Mouse (Mus musculus) brain, embryonic 18.5 days (tissue): Measurements from ENCODE around the gene Cabin1.

Experiments
- DNase-seq: peaks from one replicate; pipeline ENCODE4 v3.0.0-alpha.2; 2012; ENCODE audit warnings: low read depth, low spot score

Cabin1 gene

DNA sequence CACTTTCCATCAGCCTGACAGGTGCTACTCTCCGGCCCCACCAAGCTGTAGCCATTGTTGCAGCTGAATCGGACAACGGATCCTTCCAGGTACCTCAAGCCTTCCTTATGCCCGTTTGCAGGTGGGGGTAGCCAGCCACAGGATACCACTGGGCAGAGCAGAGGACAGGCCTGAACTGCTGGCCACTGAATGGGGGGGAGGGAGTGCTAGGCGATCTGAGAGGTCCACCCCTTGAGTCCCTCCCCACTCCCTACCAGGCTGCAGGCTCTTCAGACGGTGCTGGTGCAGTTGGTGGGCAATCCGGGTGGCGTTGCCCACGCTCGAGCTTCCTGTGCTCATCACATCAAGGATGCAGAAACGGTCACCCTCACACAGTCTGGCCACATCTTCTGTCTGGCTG, 126.4 kb downstream of the Cabin1 start:
- DNase-seq = no peak

DNA sequence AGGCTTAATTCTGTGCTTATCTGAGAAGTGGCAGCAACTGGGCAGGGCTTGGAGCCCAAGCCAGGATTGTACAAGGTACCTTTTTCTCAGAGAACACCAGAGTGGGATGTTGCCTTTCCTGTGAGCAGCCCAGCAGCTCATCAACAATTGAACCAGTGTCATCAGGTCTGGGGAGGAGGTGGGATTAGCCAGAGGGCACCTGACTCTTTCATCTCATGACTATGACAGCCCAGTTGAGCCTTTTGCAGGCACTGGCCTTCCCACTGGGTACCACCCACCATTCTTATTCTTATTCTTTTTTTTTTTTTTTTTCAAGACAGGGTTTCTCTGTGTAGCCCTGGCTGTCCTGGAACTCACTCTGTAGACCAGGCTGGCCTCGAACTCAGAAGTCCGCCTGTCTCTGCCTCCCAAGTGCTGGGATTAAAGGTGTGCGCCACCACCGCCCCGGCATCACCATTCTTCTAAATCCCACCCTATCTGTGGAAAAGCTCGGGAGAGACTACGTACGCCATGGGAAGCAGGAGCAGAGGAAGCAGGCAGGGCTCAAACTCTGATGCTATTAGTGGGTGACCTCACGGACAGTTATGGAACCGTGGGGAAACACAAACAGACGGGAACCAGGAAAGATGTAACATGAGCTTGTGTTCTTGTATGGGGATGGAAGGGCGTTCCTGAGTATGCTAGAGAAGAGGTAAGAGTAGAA, 127.9 kb downstream of the Cabin1 start:
- no peak for DNase-seq

DNA sequence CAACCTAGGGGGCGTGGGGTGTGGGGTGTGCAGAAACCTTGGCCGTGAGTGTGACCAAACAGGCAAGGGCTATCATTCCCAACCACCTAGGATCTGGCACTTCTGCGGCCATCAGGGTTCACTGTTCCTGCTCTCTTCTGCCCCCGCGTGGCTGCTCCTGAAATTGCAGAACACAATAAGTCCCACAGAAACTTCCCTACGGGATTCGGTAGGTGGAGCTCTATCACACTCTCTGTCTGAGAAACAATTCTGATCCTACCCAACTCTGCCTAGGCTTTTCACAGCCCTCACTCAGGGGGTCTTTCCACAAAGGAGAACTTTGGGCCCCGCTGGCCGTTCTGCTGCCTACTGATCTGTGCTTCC, 128.5 kb downstream of the Cabin1 start:
- DNase-seq = no peak

DNA sequence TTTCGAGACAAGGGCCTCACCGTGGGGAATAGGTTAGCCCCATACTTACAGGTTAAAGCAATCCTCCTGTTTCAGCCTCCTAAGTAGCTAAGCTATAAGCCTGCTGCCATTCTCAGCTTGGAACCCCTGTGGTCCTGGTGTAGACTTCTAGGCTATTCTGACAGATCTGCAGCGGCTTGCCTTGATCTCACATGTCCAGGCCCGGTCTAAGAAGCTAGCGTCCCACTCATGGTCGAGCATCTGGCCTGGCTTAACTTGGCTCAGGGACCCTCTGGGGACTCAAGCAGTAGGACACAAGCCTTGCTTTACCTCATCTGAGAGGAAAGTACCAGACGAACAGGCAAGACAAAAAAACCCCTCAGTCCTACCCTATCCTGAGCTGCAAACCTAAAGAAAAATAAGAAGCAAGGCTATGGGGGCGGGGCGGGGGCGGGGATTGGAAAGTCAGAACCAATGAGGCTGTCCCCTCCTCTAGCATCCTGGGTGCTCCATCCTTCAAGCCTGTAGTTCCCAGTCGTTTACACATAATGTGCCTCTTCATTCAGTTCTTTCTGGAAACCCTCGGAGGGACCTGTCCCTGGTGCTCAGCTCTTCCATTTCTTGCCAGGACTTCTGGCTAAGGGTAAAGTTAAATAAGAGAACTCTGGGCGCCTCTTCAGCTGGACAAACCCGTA, 129.0 kb downstream of the Cabin1 start:
- DNase-seq = no peak

DNA sequence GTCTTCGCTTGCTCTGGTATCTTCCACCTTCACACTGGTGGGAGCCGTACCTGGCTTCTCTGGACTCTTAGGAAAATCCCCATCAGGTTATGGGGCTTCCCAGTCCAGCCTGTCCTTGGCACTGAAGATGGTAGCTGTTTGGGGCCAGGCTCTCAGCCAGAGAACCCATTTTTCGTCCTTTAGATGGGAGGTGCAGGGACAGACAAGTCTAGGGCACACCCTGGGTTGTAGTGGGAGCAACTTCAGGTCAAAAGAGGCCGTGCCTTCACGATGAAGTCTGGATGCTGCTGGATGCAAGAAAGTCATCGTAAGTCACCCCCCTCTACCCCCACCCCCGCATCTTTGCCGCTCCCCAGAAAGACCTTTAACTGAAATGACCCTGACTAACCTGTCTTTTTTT, 129.5 kb downstream of the Cabin1 start:
- DNase-seq = no peak

DNA sequence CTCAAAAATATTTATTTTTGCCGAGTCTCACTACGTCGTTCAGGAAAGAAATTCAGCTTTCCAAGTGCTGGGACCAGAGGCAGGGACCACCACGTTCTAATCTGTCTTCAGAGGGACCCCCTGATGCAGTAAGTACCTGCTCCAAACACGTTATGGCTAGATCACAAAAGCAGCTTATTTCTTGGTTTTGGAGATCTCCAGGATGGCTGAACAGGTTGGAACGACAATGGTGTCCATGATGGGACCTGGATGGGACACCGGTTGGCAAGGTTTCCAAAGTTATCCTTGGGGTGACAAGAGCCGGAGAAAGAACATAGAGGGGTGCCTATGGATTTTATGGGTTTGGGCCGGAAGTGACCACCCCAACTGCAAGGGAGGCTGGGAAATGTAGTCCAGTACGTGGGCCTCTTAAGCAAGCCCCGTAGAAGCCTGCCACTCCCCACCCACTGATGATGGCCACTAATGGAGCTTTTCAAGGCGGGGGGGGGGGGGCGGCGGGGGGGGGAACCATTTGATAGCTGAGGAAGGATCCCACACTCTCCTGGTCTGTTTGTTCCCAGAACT, 130.5 kb downstream of the Cabin1 start:
- DNase-seq = no peak

DNA sequence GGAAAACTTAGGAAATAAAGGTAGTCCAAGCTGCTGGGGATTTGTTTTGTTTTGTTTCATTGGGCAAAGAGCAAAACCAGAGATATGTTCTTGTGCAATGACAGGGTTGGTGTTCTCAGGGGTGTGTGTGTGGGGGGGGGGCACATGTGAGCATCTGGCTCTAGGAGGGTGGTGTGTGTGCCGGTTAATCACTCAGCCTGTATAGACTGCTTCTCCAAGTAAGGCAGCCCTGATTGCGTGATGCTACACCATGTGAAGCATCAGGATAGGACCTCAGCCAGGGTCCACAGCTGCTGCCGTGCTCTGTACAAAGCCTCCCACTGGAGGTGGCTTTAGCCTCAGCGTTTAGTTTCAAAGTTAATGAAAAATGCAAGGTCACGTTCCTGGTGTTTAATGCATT, 131.1 kb downstream of the Cabin1 start:
- DNase-seq = no peak

DNA sequence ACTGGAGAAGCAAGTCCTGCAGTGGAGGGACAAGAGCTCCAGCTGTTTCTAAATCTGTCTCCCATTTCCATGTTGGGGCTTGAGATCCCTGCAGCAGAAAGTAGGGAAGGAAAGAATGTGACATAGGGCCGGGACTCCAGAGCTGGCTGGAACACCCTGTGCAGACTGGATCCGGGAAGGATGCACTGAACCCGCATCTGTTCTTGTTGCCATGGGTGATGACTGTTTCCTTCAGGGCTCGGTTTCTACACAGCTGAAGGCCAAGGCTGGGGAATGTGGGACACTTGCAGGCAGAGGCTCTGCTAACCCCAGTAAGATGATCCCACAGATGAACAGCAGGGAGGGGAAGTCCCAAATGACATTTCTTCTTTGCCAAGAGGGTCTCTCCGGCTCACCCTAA, 131.5 kb downstream of the Cabin1 start:
- DNase-seq = no peak

DNA sequence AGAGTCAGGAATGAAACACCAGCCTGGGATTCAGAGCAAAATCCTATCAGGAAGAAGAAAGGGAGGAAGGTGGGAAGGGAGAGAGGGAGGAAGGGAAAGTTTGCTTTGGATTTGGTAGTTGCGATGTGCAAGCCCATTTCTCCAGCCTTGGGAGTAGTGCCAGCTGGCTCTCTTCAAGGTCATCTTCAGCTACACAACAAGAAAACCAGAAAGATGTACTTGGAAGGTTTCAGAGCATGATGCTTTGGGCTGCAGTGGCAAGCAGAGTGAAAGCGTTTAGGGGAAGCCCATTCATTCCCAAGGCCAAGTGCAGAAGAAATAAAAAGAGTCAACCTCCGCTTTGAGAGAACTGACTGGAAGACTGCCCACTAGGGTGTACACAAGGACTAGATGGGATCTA, 136.7 kb downstream of the Cabin1 start:
- no peak for DNase-seq

DNA sequence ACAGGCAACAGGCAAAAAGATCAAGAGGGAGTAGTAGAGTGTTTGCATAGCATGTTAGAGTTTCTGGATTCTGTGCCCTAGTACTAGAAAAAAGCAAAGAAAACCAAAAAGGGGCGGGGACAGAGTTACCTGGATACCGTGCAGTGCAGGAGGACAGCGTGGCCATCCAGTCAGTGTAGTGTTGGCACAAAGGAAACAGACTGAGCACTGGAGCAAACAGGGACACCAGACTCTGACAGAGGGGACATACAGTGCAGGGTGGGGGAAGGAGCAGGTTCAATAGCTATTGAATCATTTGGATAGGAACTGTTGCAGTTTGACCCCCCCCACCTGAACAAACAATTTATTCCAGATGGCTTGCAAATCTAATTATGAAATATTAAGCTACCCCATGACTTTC, 137.2 kb downstream of the Cabin1 start:
- DNase-seq = no peak

DNA sequence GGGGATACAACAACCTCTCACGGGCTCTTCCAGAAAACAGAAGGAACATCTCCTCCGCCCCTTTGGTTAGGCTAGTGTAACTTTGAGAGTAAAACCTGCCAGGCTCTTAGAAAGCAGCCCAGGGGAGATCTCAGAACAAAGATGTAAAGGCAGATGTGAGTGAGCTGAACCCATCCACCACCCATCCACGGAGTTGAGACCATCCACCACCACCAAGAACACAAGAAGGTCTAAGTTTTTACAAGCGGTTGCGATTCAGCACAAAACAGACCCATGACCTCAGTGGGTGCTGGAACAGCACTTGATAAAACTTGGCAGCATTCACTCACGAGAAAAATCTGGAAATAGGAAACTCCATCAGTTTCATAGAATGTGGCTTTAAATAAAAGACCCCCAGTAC, 138.2 kb downstream of the Cabin1 start:
- DNase-seq = no peak

DNA sequence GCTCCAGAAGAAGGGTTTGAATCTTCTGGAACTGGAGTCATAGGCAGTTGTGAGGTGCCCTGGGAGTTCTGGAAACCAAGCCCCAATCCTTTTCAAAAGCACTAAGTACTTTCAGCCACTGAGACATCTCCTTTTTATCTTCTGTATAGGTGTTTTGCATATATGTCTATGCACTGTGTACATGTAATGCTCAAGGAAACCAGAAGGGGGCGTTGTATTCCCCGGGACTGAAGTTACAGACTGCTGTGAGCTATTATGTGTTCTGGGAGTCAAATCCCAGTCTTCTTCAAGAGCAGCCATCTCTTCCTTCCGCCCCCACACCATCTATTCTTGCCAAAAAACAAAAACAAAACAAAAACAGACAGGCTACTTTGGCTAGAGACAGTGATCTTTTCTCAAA, 143.3 kb downstream of the Cabin1 start:
- DNase-seq = no peak

DNA sequence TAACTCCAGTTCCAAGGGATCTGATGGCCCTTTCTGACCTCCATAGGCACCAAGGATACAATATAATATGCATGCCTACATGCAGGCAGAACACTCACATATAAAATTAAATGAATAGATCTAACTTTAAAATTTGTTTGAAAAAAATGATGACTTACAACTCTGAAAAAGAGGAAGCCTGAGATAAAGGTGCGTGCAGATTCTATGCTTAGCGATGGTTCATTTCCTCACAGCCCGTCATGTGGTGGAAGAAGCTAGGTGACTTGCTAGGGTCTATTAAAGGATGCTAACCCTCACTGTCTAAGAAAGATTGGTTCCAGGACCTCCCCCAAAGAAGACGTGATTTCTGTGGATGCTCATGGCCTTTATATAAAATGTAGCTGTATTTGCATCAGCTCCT, 148.1 kb downstream of the Cabin1 start:
- DNase-seq = no peak

DNA sequence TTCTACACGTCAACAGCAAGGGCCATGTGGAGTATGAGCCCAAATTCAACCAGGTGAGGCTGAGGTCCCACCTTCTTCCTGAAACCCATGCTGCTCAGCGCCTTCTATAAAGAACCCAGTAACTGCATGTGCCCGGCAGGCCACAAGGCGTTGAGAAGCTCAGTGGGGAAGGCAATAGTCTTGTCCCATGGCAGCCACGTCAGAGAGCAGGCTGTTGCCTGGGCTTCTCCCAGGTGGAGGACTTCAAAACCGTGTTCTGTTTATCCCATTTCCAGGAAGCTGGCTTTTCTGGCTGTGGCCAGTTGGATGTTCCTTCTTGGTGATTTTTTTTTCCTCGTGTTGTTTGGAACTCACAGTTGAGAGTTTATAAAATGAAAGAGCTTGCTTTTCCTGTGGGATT, 153.7 kb downstream of the Cabin1 start:
- no peak for DNase-seq

DNA sequence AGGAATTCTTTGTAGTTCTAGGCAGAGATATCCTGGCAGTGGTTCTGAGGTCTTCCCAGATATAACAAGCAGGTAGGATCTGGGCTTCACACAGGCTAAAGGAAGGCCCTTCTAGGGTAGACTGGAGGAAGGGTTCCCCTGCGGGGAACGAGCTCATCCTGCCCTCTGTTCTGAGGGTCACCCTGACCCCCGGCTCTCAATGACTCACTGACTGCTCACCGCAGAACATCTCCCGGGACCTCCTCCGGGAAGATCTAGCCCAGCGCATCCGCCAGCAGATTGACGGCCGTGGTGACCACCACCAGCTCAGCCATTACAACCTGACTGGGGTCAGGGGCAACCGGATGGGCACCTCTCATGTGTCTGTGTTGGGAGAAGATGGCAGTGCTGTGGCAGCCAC, 155.2 kb downstream of the Cabin1 start:
- DNase-seq = no peak

DNA sequence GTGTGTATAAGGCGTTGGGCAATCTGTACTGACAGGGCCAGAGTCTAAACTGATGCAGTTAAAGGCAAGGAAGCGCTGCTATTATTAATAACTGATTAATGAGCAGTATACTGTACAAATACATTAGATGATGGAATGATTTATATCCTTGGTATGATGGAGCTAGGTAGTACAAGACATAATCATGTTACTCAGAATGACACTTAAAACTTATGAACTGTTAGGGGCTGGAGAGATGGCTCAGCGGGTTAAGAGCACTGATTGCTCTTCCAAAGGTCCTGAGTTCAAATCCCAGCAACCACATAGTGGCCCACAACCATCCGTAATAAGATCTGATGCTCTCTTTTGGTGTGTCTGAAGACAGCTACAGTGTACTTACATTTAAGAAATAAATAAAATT, 156.9 kb downstream of the Cabin1 start:
- DNase-seq = no peak

DNA sequence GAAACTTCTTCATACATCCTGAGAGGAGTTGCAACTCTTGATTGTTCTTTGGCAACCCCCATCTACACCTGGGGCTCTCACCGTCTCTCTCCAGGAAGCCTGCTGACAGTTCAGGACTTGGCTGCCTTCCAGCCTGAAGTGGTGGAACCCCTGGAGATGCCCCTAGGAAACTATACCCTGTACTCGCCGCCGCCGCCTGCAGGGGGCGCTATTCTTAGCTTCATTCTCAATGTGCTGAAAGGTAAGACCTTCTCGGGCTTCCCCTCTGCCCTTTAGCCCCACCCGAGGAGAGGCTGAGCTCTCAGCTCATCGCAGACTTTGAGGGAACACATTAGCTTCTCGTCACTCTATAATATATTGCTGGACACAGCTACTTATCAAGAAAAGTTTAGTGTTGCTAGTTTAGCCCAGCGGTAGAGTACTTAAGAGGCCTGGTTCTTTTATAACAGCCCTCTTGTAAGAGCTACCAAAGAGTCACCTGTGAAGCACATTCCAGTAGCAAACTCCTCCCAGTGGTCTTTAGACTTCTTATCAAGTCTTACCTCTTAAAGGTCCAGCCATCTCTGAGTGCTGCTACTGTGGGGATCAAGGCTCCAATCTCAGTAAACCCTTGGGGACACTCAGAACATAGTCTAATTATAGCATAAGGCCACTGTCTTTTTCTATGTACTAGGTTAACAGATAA, 158.8 kb downstream of the Cabin1 start:
- no peak for DNase-seq

DNA sequence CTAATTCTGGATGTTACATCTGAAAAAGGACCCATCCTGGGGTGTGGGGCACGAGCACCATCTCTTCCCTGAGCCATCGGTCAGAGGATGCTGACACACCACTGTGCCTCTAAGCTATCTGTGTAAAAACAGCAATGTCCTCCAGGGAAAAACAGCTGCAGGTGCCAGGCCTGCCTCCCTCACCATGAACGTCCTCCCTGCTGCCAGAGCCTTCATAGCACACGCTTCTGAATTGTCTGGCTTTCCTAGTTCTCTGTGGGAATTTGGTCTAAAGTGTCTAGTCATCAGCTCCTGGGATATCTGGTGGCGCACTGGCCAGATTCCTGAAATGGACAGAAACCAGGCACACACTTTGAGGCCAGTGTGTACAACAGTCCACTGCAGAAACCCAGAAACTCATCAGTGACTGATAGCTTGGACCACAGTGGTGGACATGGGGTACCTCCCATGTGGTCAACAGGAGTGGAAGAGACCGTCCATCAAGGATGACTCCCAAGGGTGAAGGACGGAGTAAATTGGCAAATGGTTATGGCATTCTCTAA, 163.9 kb downstream of the Cabin1 start:
- DNase-seq = no peak
